ENCODE assay signal across 8 mouse cellular contexts in the genomic region with DNA sequence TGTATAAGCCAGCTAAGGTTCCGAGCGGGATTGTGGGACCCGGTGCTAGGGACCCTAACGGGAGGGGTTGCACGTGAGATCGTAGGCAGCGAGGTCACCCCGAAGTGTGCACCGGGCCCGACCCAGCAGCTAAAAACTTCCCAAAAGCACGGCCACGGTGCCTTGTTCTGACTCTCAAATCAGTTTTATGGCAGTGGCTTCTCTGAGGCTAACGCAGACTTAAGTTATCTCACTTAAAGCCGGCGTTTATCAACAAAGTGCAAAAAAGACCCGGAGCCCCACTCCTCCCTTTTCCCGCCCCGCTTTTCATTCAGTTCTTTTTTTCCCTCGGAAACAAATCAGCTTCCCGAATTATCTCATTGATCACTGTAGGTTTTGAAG. TPM values are rescaled to one million over a fixed set of nuclear protein-coding genes. Genes with fewer than 3 reads are reported as not detected.
A peak's percentile ranks its signal among the peaks of the same experiment; 100 is the strongest.
DNase-seq lines count a peak whose midpoint lies in the region; ATAC-seq and TF ChIP-seq lines count a peak whose summit lies in the region.

No protein-coding gene starts in this region.

- H3K4me1 ChIP-seq in lung, adult 2 months (ENCODE audit: control insufficient read depth, insufficient read depth, low read length), result 0 out of 2 replicates have a peak, but pooled peaks cover 4% of the 10 kb centered on the region
- H3K4me1 ChIP-seq in embryonic facial prominence, embryonic 10.5 days, result peaks cover 36% of the 10 kb centered on the region
- peaks cover 13% of the 10 kb centered on the region for H3K4me1 ChIP-seq in intestine, embryonic 16.5 days (ENCODE audit: control insufficient read depth, insufficient read depth, low read length)
- H3K4me1 ChIP-seq in neural tube, embryonic 13.5 days (replicated peaks), result peaks cover 39% of the 10 kb centered on the region

- H3K36me3 ChIP-seq in embryonic facial prominence, embryonic 10.5 days (replicated peaks), result peaks cover 18% of the 10 kb centered on the region
- H3K36me3 ChIP-seq in intestine, embryonic 16.5 days (ENCODE audit: control insufficient read depth, insufficient read depth, low read length), result no peaks in the 10 kb centered on the region
- H3K36me3 ChIP-seq in neural tube, embryonic 13.5 days, result no peaks in the 10 kb centered on the region

- peak overlapping the region; percentile 87 for H3K9ac ChIP-seq in intestine, embryonic 16.5 days (ENCODE audit: low read depth, low read length)
- H3K9ac ChIP-seq in neural tube, embryonic 13.5 days, result peak overlapping the region; percentile 77

- no peaks in the 10 kb centered on the region for H3K27me3 ChIP-seq in embryonic facial prominence, embryonic 10.5 days (replicated peaks; ENCODE audit: low read depth, poor library complexity, severe bottlenecking)
- no peaks in the 10 kb centered on the region for H3K27me3 ChIP-seq in intestine, embryonic 16.5 days (replicated peaks; ENCODE audit: control insufficient read depth, insufficient read depth, low read length)
- no peaks in the 10 kb centered on the region for H3K27me3 ChIP-seq in neural tube, embryonic 13.5 days

- ATAC-seq in intestine, embryonic 16.5 days, result no peak
- ATAC-seq in neural tube, embryonic 13.5 days (ENCODE audit: low read depth), result no peak

- H3K4me3 ChIP-seq in lung, adult 2 months (replicated peaks; ENCODE audit: extremely low read depth, low read depth, low read length), result peak overlapping the region; percentile 81
- peak overlapping the region; percentile 82 for H3K4me3 ChIP-seq in embryonic facial prominence, embryonic 10.5 days
- H3K4me3 ChIP-seq in intestine, embryonic 16.5 days (ENCODE audit: low read length), result peak overlapping the region; percentile 79
- H3K4me3 ChIP-seq in neural tube, embryonic 13.5 days, result peak overlapping the region; percentile 76

- H3K4me2 ChIP-seq in intestine, embryonic 16.5 days (ENCODE audit: low read depth, low read length), result peak overlapping the region; percentile 83
- peak overlapping the region; percentile 66 for H3K4me2 ChIP-seq in neural tube, embryonic 13.5 days

- TF ChIP-seq CTCF in lung, adult 2 months (IDR thresholded peaks at IDR 0.05; ENCODE audit: insufficient read depth, low read length), result no peak

- under 1% methylated on average over 20 of the region's 20 CpGs for WGBS in lung, adult 2 months
- WGBS in embryonic facial prominence, embryonic 10.5 days, result under 1% methylated on average over 20 of the region's 20 CpGs
- WGBS in intestine, embryonic 16.5 days, result under 1% methylated on average over 20 of the region's 20 CpGs
- WGBS in neural tube, embryonic 13.5 days, result under 1% methylated on average over 20 of the region's 20 CpGs

- no peaks in the 10 kb centered on the region for H3K9me3 ChIP-seq in embryonic facial prominence, embryonic 10.5 days
- H3K9me3 ChIP-seq in intestine, embryonic 16.5 days (ENCODE audit: control insufficient read depth, low read length), result no peaks in the 10 kb centered on the region
- H3K9me3 ChIP-seq in neural tube, embryonic 13.5 days, result no peaks in the 10 kb centered on the region

- no peak for DNase-seq in lung, adult 2 months
- no peak for DNase-seq in lung, postnatal 4 days
- DNase-seq in embryonic facial prominence, embryonic 10.5 days (ENCODE audit: low spot score), result no peak
- no peak for DNase-seq in adrenal gland, postnatal 25 days
- DNase-seq in cerebellum, postnatal 36 days, result no peak
- DNase-seq in thymus, postnatal 4 days, result no peak

- peak overlapping the region; percentile 88 for H3K27ac ChIP-seq in embryonic facial prominence, embryonic 10.5 days (replicated peaks)
- peak overlapping the region; percentile 76; the same call in 1 of the 2 replicates for H3K27ac ChIP-seq in intestine, embryonic 16.5 days (ENCODE audit: low read length)
- peak overlapping the region; percentile 84 for H3K27ac ChIP-seq in neural tube, embryonic 13.5 days (replicated peaks)

- TF ChIP-seq POLR2A in lung, adult 2 months (IDR thresholded peaks at IDR 0.05; ENCODE audit: borderline replicate concordance, extremely low read depth, low read depth, low read length), result no peak

RNA-seq across cellular contexts. Expression of a gene that starts 0.5 kb away (rescaled TPM):
- polyA plus RNA-seq in lung, adult 2 months (2012; rRNA removed), result 11.5 and 12.9 TPM in 2 replicates
- 52.8 and 55.1 TPM in 2 replicates for polyA plus RNA-seq in embryonic facial prominence, embryonic 10.5 days (2016; fragmentation: Nextera tagmentation; extraction: Ambion mirVana)
- 17.1 and 19.6 TPM in 2 replicates for polyA plus RNA-seq in intestine, embryonic 16.5 days (2015; fragmentation: Nextera tagmentation; extraction: Ambion mirVana)
- polyA plus RNA-seq in neural tube, embryonic 13.5 days (2015; fragmentation: Nextera tagmentation; extraction: Ambion mirVana), result 29.8 and 31.7 TPM in 2 replicates
- total RNA-seq in adrenal gland, postnatal 25 days (2021), result 14.3 and 26.4 TPM in 2 replicates

RNA-seq across cellular contexts. Expression of a gene that starts 20.9 kb away (rescaled TPM):
- not detected in 2 replicates for polyA plus RNA-seq in lung, adult 2 months (2012; rRNA removed)
- 1.1 and 2.1 TPM in 2 replicates for polyA plus RNA-seq in embryonic facial prominence, embryonic 10.5 days (2016; fragmentation: Nextera tagmentation; extraction: Ambion mirVana)
- 1.4 TPM in 2 replicates for polyA plus RNA-seq in intestine, embryonic 16.5 days (2015; fragmentation: Nextera tagmentation; extraction: Ambion mirVana)
- 0.99 and 2.5 TPM in 2 replicates for polyA plus RNA-seq in neural tube, embryonic 13.5 days (2015; fragmentation: Nextera tagmentation; extraction: Ambion mirVana)
- 0.43 TPM in 1 of 2 replicates, not detected in the other for total RNA-seq in adrenal gland, postnatal 25 days (2021)
